Mouse (Mus musculus) brain, embryonic 14.5 days (tissue): ENCODE measurements at regions not wholly inside any gene's neighbourhood (a gene's known extent, or its start where the extent isn't known, plus 50 kb on each side); places are given as distances from the start of the nearest gene placed in this dataset.

Experiments used
- CTCF ChIP-seq: fragments of 200-500 bp; IDR thresholded peaks from 2 replicates; pipeline ENCODE4 v1.5.1; 2012; ENCODE audit warnings: inconsistent platforms, mild to moderate bottlenecking, moderate library complexity, borderline replicate concordance; ENCODE audit not compliant: insufficient read depth, insufficient read length; ENCODE audit errors: extremely low read depth
- POLR2A ChIP-seq: fragments of 200-500 bp; IDR thresholded peaks from 2 replicates; pipeline ENCODE4 v1.6.1; 2012; ENCODE audit warnings: mild to moderate bottlenecking, inconsistent platforms, borderline replicate concordance; ENCODE audit not compliant: poor library complexity, insufficient read depth, insufficient read length, severe bottlenecking; ENCODE audit errors: extremely low read depth

GRCm38 (mm10) chr10:119318416-119318815 is 78.6 kb upstream of the Cand1 start:
- TF ChIP-seq CTCF (no peak), POLR2A (no peak)
